Mouse (Mus musculus) neural tube, postnatal 0 days (tissue): ENCODE data around the gene Knl1. TPM values are rescaled to one million over a fixed set of nuclear protein-coding genes. Genes with fewer than 3 reads are reported as not detected.

ENCODE experiments used
- polyA plus RNA-seq: library from polyadenylated mRNA; unstranded; fragments of >200 nt; fragmentation: Nextera tagmentation; extraction: Ambion mirVana; gene quantifications from 2 replicates; pipeline ENCODE4 v1.2.1, GENCODE M21; 2015

Knl1 gene
- polyA plus RNA-seq, result 3.9 and 4.6 TPM in 2 replicates

DNA sequence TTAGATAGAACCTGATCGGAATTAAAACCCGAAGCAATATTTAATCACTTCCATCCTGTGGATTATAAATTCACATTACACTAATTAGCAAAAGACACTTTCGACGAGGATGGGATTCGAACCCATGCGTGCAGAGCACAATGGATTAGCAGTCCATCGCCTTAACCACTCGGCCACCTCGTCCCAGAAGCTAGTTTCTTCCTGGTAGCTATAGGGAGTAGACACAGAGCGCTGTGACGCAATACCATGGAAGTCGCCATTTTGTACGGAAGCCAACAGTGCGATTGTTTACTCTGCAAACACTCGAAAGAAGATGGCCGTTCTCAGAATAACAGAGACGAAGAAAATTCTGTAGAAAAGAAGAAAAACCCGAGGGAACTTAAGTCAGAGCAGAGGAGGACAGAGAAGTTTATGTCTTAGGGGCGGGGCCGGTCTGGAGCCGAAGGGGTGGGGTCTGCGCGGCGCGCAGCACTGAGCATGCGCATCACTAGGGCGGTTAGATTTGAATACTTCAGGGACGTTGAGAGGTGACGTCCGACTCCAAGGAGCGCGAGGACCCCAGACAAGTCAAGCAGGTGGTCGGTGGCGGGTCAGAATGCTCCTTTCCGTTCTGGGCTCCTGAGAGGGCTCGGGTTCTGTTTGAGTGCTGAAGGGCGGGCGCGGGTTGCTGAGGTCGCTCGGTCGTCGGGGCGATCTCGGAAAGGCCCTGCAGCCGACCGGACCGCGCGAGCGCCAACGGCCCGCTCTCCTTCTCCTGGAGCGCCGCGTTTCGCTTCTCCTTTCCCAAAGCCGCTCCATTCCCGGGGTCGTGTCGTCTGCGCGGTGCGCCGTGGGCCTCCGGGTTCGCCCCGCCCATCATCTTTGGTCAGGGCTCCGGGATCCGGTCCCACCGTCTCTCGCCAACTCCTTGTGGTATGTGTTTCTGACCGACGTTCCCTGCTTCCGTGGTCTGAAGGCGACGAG lies at the start of gene Knl1:
Gene Knl1, plus strand, starts transcription at position 471 of the 963 bp plus-strand sequence.

DNA sequence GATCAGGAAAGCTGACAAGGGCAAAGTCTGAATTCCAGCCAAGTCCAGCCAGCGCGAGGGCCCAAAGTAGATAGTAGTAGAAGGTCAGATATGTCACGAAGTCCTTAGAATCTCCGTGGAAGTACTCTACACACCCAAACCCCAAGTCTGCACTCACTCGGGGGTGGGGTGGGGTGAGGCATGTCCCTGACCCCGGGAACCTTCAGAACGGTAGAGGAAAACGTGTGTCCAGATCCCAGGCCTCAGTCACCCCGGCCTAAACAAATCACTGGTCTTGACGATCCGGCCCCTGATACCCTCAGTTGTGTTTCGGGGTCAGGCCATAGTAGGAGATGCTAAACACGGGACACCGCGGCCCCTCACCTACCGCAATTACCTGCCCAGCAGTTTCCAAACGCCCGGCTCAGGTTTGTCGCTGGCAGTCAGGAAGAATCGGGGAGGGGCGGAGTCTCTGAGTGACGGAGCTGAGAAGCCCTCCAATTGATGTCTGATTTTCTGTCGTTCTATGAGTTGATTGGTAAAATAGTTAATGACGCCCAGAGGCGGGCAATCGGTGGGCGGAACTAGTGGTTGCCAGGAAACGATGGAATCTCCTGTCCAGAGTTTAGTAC lies 17.9 kb upstream of the Knl1 start, which contains the start of gene Ccdc32:
Gene Ccdc32, minus strand, starts transcription at position 453 of the 611 bp plus-strand sequence.

DNA sequence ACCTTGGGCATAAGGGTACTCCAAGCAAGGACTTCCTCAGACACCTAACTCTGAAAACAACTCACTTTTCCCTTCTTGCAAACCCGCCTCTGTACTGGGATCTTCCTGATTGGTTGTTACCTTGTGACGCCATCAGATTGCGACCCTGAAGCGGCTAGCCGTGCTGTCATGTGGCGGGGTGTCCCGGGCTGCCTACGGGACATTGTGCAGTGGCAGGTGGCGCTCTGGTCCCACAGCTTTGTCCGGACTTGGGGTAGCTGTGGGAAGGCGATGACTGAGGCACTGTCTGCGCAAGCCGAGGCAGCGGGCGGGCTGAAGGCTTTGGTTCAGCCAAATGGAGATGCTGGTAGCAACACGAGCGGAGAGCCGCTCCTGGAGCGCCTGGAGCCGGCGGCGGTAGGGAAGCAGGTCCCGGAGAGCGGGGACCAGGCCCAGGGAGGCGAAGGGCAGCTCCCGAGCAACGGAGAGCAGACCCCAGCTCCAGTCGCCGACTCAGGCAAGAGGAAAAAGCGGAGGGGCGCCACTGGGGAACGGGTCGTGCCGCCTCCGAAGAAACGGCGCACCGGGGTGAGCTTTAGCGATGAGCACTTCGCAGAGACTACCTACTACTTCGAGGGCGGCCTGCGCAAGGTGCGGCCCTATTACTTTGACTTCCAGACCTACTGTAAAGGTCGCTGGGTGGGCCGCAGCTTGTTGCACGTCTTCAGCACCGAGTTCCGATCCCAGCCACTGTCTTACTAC lies 12.1 kb upstream of the Knl1 start, which contains the start of gene Rpusd2:
Gene Rpusd2, plus strand, starts transcription at position 135 of the 741 bp plus-strand sequence.

DNA sequence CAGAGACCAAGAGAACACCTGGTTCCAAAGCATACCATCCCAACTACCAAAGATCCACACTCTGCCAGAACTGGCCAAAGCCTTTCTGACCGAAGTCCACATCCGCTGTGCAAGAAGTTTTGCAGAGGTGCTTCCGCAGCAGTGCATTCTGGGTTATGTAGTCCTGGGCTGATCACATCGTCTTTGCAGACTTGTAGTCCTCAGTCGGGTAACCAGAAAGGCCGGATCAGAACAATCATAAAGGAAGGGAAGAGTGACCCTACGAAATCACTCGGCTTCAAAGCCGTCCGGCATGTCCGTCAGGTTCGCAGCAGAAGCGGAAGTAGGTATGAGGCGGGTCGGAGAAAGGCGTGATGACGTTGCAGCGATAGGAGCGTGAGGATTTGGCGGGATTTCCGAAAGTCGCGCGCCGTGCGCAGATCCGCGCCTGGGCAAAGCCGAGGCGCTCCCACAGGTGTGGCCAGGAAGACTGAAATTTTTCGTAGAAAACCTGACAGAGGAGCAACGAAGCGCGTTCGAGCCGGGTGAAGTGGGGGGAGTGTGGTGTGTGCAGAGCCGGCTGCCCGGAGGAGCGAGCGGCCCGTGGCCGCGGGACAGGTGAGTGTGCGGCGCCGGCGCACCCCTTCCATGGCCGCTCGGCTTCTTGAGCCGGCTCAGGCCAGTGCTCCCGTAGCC lies 65.7 kb downstream of the Knl1 start, which contains the start of gene Rad51:
Gene Rad51, plus strand, starts transcription at position 356 of the 675 bp plus-strand sequence.

Other genes with a start within 250 kb of the Knl1 start
- 7.9 and 9.6 TPM in 2 replicates for gene Knstrn, start 233.1 kb upstream of the Knl1 start, polyA plus RNA-seq
- gene Ivd, start 185.2 kb upstream of the Knl1 start, polyA plus RNA-seq, result 63.3 and 69.3 TPM in 2 replicates
- 6.7 and 6.8 TPM in 2 replicates for gene Bahd1, start 146.7 kb upstream of the Knl1 start, polyA plus RNA-seq
- 5.2 and 6.4 TPM in 2 replicates for gene Chst14, start 120.6 kb upstream of the Knl1 start, polyA plus RNA-seq
- 46.5 and 49.0 TPM in 2 replicates for gene Ccdc32, start 17.7 kb upstream of the Knl1 start, polyA plus RNA-seq
- gene Rpusd2, start 12.3 kb upstream of the Knl1 start, polyA plus RNA-seq, result 3.4 and 4.1 TPM in 2 replicates
- gene Rad51, start 65.7 kb downstream of the Knl1 start, polyA plus RNA-seq, result 4.9 and 5.0 TPM in 2 replicates
- gene Rmdn3, start 109.9 kb downstream of the Knl1 start, polyA plus RNA-seq, result 37.5 and 40.3 TPM in 2 replicates
- gene Gchfr, start 120.7 kb downstream of the Knl1 start, polyA plus RNA-seq, result 5.1 and 5.2 TPM in 2 replicates
- 0.32 and 0.74 TPM in 2 replicates for gene Gm14137, start 127.4 kb downstream of the Knl1 start, polyA plus RNA-seq
- 50.5 and 60.4 TPM in 2 replicates for gene Zfyve19, start 161.5 kb downstream of the Knl1 start, polyA plus RNA-seq
- gene Dnajc17, start 161.7 kb downstream of the Knl1 start, polyA plus RNA-seq, result 18.1 and 21.3 TPM in 2 replicates
- not detected in 2 replicates for gene Ppp1r14d, start 182.8 kb downstream of the Knl1 start, polyA plus RNA-seq
- gene Spint1, start 190.2 kb downstream of the Knl1 start, polyA plus RNA-seq, result 0.68 and 0.87 TPM in 2 replicates
- gene Rhov, start 224.2 kb downstream of the Knl1 start, polyA plus RNA-seq, result 48.6 and 49.2 TPM in 2 replicates
- gene Vps18, start 241.6 kb downstream of the Knl1 start, polyA plus RNA-seq, result 17.6 and 19.3 TPM in 2 replicates